Mouse (Mus musculus) neural tube, embryonic 14.5 days (tissue): ENCODE measurements around the gene Ppp2r2d. TPM values are rescaled to one million over a fixed set of nuclear protein-coding genes. Genes with fewer than 3 reads are reported as not detected.

Experiments used
- ATAC-seq: fragments of 200-750 bp; cut with Nextera tagmentation; 2 replicates; pipeline ENCODE4 v1.8.0; 2017; ENCODE audit warnings: low read depth, mild to moderate bottlenecking, moderate TSS enrichment, moderate library complexity
- H3K27ac ChIP-seq: fragments of 300-500 bp; sonication (generic); 2 replicates; pipeline ENCODE4 v1.5.1; 2014; ENCODE audit warnings: low read depth, mild to moderate bottlenecking, control low read depth, low read length, moderate library complexity, mixed read lengths
- H3K27me3 ChIP-seq: fragments of 300-500 bp; sonication (generic); 2 replicates; pipeline ENCODE4 v1.6.1; 2014; ENCODE audit warnings: low read length; ENCODE audit not compliant: control insufficient read depth, insufficient read depth
- H3K36me3 ChIP-seq: fragments of 300-500 bp; sonication (generic); 2 replicates; pipeline ENCODE4 v1.6.1; 2014; ENCODE audit warnings: low read length, mixed read lengths; ENCODE audit not compliant: control insufficient read depth, insufficient read depth
- H3K4me1 ChIP-seq: fragments of 300-500 bp; sonication (generic); 2 replicates; pipeline ENCODE4 v1.6.1; 2014; ENCODE audit warnings: low read length; ENCODE audit not compliant: control insufficient read depth, insufficient read depth
- H3K4me2 ChIP-seq: fragments of 300-500 bp; sonication (generic); 2 replicates; pipeline ENCODE4 v1.6.1; 2014; ENCODE audit warnings: mild to moderate bottlenecking, low read depth, low read length, control low read depth
- H3K4me3 ChIP-seq: fragments of 300-500 bp; sonication (generic); 2 replicates; pipeline ENCODE4 v1.5.1; 2014; ENCODE audit warnings: low read depth, low read length, control low read depth, mixed read lengths
- H3K9ac ChIP-seq: fragments of 300-500 bp; sonication (generic); replicated peaks from 2 replicates; pipeline ENCODE4 v1.6.1; 2014; ENCODE audit warnings: low read depth, mild to moderate bottlenecking, control low read depth, low read length, mixed read lengths
- H3K9me3 ChIP-seq: fragments of 300-500 bp; sonication (generic); 2 replicates; pipeline ENCODE4 v1.6.1; 2016; ENCODE audit warnings: low read length; ENCODE audit not compliant: control insufficient read depth
- WGBS: fragments of 180-500 bp; shearing (Covaris S2); extraction: QIAGEN DNeasy Blood & Tissue Kit; methylation state at CpG from one replicate; pipeline ENCODE4 v1.1.7; 2014; 5-methylcytosine and 5-hydroxymethylcytosine counted together
- polyA plus RNA-seq: library from polyadenylated mRNA; unstranded; fragments of >200 nt; fragmentation: Nextera tagmentation; extraction: Ambion mirVana; gene quantifications from 2 replicates; pipeline ENCODE4 v1.2.1, GENCODE M21; 2014

Ppp2r2d gene
- polyA plus RNA-seq, 1 experiment from 2014 or later = 108 TPM

- 5% methylated on average over 10 of the region's 10 CpGs for WGBS
- peaks cover 7% of the 10 kb centered on the region; the same call in 1 of the 2 replicates for H3K4me1 ChIP-seq
- H3K36me3 ChIP-seq = no peaks in the 10 kb centered on the region
- no peaks in the 10 kb centered on the region for H3K9me3 ChIP-seq
- H3K4me3 ChIP-seq = peak overlapping the region; percentile 49
- peak overlapping the region; percentile 64 for H3K9ac ChIP-seq
- H3K27ac ChIP-seq = peak overlapping the region; percentile 58; the same call in 1 of the 2 replicates
- H3K4me2 ChIP-seq = peak overlapping the region; percentile 75
- ATAC-seq = no peak
- H3K27me3 ChIP-seq = no peaks in the 10 kb centered on the region
Observed at GRCm38 (mm10) chr7:138908768-138909276, 62.9 kb downstream of the Ppp2r2d start.

GRCm38 (mm10) chr7:138909277-138910192 lies 63.7 kb downstream of the Ppp2r2d start, which contains the start of gene Bnip3:
TSS of gene Bnip3 (minus strand) at chr7:138909519.
- H3K27me3 ChIP-seq = no peaks in the 10 kb centered on the region
- peak within 1 kb of the TSS; percentile 75 for H3K4me2 ChIP-seq
- no peaks in the 10 kb centered on the region for H3K9me3 ChIP-seq
- H3K27ac ChIP-seq = peak within 1 kb of the TSS; percentile 58; the same call in 1 of the 2 replicates
- H3K36me3 ChIP-seq = no peaks in the 10 kb centered on the region
- ATAC-seq = peak; percentile 93
- peak within 1 kb of the TSS; percentile 64 for H3K9ac ChIP-seq
- H3K4me3 ChIP-seq = peak within 1 kb of the TSS; percentile 49
- WGBS = under 1% methylated on average over 64 of the region's 66 CpGs
- peaks cover 7% of the 10 kb centered on the region; the same call in 1 of the 2 replicates for H3K4me1 ChIP-seq

GRCm38 (mm10) chr7:138910193-138910562 lies 64.3 kb downstream of the Ppp2r2d start:
- H3K4me3 ChIP-seq = peak overlapping the region; percentile 49
- H3K9ac ChIP-seq = peak overlapping the region; percentile 64
- no peaks in the 10 kb centered on the region for H3K36me3 ChIP-seq
- peaks cover 7% of the 10 kb centered on the region; the same call in 1 of the 2 replicates for H3K4me1 ChIP-seq
- WGBS = 30% methylated on average over 7 of the region's 7 CpGs
- H3K4me2 ChIP-seq = peak overlapping the region; percentile 75
- ATAC-seq = no peak
- H3K27ac ChIP-seq = no peak overlapping the region
- H3K27me3 ChIP-seq = no peaks in the 10 kb centered on the region
- H3K9me3 ChIP-seq = no peaks in the 10 kb centered on the region

GRCm38 (mm10) chr7:138913616-138914015 lies 67.7 kb downstream of the Ppp2r2d start:
- no peaks in the 10 kb centered on the region for H3K27me3 ChIP-seq
- no peaks in the 10 kb centered on the region for H3K9me3 ChIP-seq
- no peak overlapping the region for H3K9ac ChIP-seq
- H3K27ac ChIP-seq = no peak overlapping the region
- H3K4me3 ChIP-seq = no peak overlapping the region
- 81% methylated on average over 3 of the region's 3 CpGs for WGBS
- 0 out of 2 replicates have a peak, but pooled peaks cover under 1% of the 10 kb centered on the region for H3K4me1 ChIP-seq
- no peaks in the 10 kb centered on the region for H3K36me3 ChIP-seq
- ATAC-seq = no peak
- no peak overlapping the region for H3K4me2 ChIP-seq

GRCm38 (mm10) chr7:138919156-138919944 lies 73.5 kb downstream of the Ppp2r2d start:
- ATAC-seq = no peak
- Histone ChIP-seq H3K27ac (no peak overlapping the region), H3K4me1 (no peaks in the 10 kb centered on the region), H3K9ac (0 out of 2 replicates have a peak overlapping the region, but pooled peaks have one; percentile 3), H3K4me2 (peak overlapping the region; percentile 48), H3K36me3 (no peaks in the 10 kb centered on the region), H3K27me3 (no peaks in the 10 kb centered on the region), H3K9me3 (no peaks in the 10 kb centered on the region), H3K4me3 (peak overlapping the region; percentile 18)
- WGBS = 5% methylated on average over 26 of the region's 26 CpGs

- no peaks in the 10 kb centered on the region for H3K9me3 ChIP-seq
- 95% methylated on average over 8 of the region's 8 CpGs for WGBS
- no peaks in the 10 kb centered on the region for H3K27me3 ChIP-seq
- no peaks in the 10 kb centered on the region for H3K36me3 ChIP-seq
- no peak for ATAC-seq
- no peak overlapping the region for H3K4me3 ChIP-seq
- H3K4me2 ChIP-seq = no peak overlapping the region
- no peak overlapping the region for H3K27ac ChIP-seq
- no peak overlapping the region for H3K9ac ChIP-seq
- no peaks in the 10 kb centered on the region for H3K4me1 ChIP-seq
Observed at GRCm38 (mm10) chr7:138921611-138922010, 75.7 kb downstream of the Ppp2r2d start.

GRCm38 (mm10) chr7:138923756-138924425 lies 78.0 kb downstream of the Ppp2r2d start:
- Histone ChIP-seq H3K36me3 (no peaks in the 10 kb centered on the region), H3K27ac (no peak overlapping the region), H3K27me3 (no peaks in the 10 kb centered on the region), H3K4me3 (no peak overlapping the region), H3K9ac (no peak overlapping the region), H3K9me3 (no peaks in the 10 kb centered on the region), H3K4me2 (no peak overlapping the region), H3K4me1 (no peaks in the 10 kb centered on the region)
- ATAC-seq = no peak
- WGBS = 12% methylated on average over 3 of the region's 3 CpGs

GRCm38 (mm10) chr7:138928456-138928855 lies 82.6 kb downstream of the Ppp2r2d start:
- Histone ChIP-seq H3K4me1 (no peaks in the 10 kb centered on the region), H3K9me3 (no peaks in the 10 kb centered on the region), H3K4me2 (no peak overlapping the region), H3K9ac (no peak overlapping the region), H3K36me3 (no peaks in the 10 kb centered on the region), H3K27ac (no peak overlapping the region), H3K4me3 (no peak overlapping the region), H3K27me3 (no peaks in the 10 kb centered on the region)
- no peak for ATAC-seq
- WGBS = 95% methylated on average over 4 of the region's 4 CpGs
